Mouse (Mus musculus) heart, postnatal 14 days (tissue): ENCODE measurements around the gene Polr3c. TPM values are rescaled to one million over a fixed set of nuclear protein-coding genes. Genes with fewer than 3 reads are reported as not detected.

ENCODE experiments used
- total RNA-seq, 2 experiments: library from RNA; stranded (reverse); gene quantifications; 2 replicates each; pipeline ENCODE4 v1.2.3; 2021

Gene Polr3c
- total RNA-seq, 2 experiments from 2014 or later, result 21.8 to 24.3 TPM

Other genes starting within 250 kb of the Polr3c start
- gene Hfe2, start 202.5 kb downstream of the Polr3c start, total RNA-seq, result 100 to 1,000 TPM; 219 to 221 TPM
- gene Txnip, start 169.7 kb downstream of the Polr3c start, total RNA-seq, result 100 to 1,000 TPM; 512 to 552 TPM
- 1 to 10 TPM; 3.7 to 4.5 TPM for gene Gm16253, start 150.6 kb downstream of the Polr3c start, total RNA-seq
- gene Polr3gl, start 133.4 kb downstream of the Polr3c start, total RNA-seq, result 10 to 100 TPM; 21.8 to 25.3 TPM
- 1 to 10 TPM; 1.3 to 1.8 TPM for gene Ankrd34a, start 131.0 kb downstream of the Polr3c start, total RNA-seq
- 10 to 100 TPM; 28.3 to 28.6 TPM for gene Lix1l, start 126.5 kb downstream of the Polr3c start, total RNA-seq
- 10 to 100 TPM; 37.9 to 40.5 TPM for gene Rbm8a, start 97.7 kb downstream of the Polr3c start, total RNA-seq
- 10 to 100 TPM; 30.5 to 30.7 TPM for gene Pex11b, start 92.3 kb downstream of the Polr3c start, total RNA-seq
- gene Gm42957, start 92.2 kb downstream of the Polr3c start, total RNA-seq, result under 1 TPM in 1 of 2 experiments, not detected in 1; 0.17 TPM
- gene Itga10, start 82.0 kb downstream of the Polr3c start, total RNA-seq, result 1 to 10 TPM in 1 of 2 experiments, under 1 TPM in 1; 0.85 to 1.2 TPM
- gene Ankrd35, start 57.5 kb downstream of the Polr3c start, total RNA-seq, result under 1 TPM; 0.84 to 0.93 TPM
- 10 to 100 TPM; 18.1 to 22.1 TPM for gene Pias3, start 31.2 kb downstream of the Polr3c start, total RNA-seq
- 1 to 10 TPM; 2.1 to 2.2 TPM for gene Nudt17, start 19.1 kb downstream of the Polr3c start, total RNA-seq
- gene Rnf115, start within 50 bp of the Polr3c start, total RNA-seq, result 10 to 100 TPM; 20.7 to 23.2 TPM
- gene Pdzk1, start 101.7 kb upstream of the Polr3c start, total RNA-seq, result under 1 TPM in 1 of 2 experiments, not detected in 1; 0.12 TPM
- gene Cd160, start 101.7 kb upstream of the Polr3c start, total RNA-seq, result not detected
- 10 to 100 TPM; 12.2 to 18.4 TPM for gene Gja5, start 177.1 kb upstream of the Polr3c start, total RNA-seq
- 10 to 100 TPM; 19.0 to 21.0 TPM for gene Gpr89, start 177.7 kb upstream of the Polr3c start, total RNA-seq
- not detected for gene Gja8, start 198.4 kb upstream of the Polr3c start, total RNA-seq